Mouse (Mus musculus): ENCODE measurements around the gene Acot1. TPM values are rescaled to one million over a fixed set of nuclear protein-coding genes. Genes with fewer than 3 reads are reported as not detected.
"Not testable (repeated sequence)": the region's sequence is repeated elsewhere in the genome, so short reads cannot be mapped to it uniquely, and the experiment has no call there.

Gene Acot1
- polyA plus RNA-seq, 1 experiment, result 2.7 TPM

DNA sequence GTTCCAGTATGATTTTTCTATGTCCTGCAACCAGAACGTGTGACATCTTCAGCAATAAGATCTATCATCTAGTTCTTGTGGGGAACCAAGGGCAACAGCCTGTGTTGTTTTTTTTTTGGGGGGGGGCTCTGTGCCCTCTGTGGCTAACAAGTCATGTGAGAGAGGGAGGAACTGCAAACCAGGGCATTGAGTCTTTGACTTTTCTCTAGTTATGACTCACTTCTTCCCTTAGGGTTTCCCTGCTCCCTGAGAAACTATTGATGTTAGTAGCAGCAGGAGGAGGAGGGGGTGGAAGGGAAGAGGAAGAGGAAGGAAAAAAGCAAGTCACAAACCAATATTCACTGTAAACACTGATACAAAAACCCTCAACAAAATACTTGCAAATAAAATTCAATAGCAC, 5.4 kb upstream of the Acot1 start:
- Histone ChIP-seq H3K27me3 (ENCODE audit: control insufficient read depth, insufficient read depth, low read length) (no peaks in the 10 kb centered on the region), H3K27ac (ENCODE audit: insufficient read depth, low read depth, low read length) (no peak overlapping the region), H3K4me1 (ENCODE audit: control insufficient read depth, insufficient read depth, insufficient read length, low read length) (peaks cover 4% of the 10 kb centered on the region; the same call in 1 of the 2 replicates), H3K36me3 (ENCODE audit: control insufficient read depth, insufficient read depth, low read length) (no peaks in the 10 kb centered on the region), H3K4me3 (ENCODE audit: low read depth, low read length) (no peak overlapping the region)
- WGBS, result 82% methylated on average over 1 of the region's 1 CpGs
- TF ChIP-seq POLR2A (IDR thresholded peaks at IDR 0.05; ENCODE audit: low read depth, low read length) (no peak), CTCF (IDR thresholded peaks at IDR 0.05; ENCODE audit: extremely low read depth, insufficient read length, insufficient replicate concordance, low read depth, low read length) (no peak)

DNA sequence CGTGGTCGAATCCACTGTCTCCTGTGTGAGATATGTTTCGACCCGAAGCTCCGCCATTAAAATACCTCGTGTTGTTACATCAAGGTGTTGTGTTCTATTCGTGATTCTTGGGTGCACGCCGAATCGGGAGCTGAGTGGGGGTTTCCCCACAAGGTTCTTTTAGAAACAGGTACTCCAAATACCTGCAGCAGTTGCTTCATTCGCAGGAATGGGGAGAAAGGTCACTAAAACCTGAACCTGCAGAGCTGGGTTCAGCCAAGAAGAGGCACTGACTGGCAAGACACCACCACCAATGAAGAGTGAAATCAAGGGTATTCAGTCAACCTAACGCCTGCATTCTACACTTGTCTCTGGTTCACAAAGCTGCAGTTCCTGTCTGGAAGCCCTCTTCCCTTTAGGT, 1.0 kb upstream of the Acot1 start:
- WGBS, result 85% methylated on average over 12 of the region's 12 CpGs
- Histone ChIP-seq H3K4me3 (ENCODE audit: low read depth, low read length) (no peak overlapping the region), H3K4me1 (ENCODE audit: control insufficient read depth, insufficient read depth, insufficient read length, low read length) (peaks cover 6% of the 10 kb centered on the region; the same call in 1 of the 2 replicates), H3K27ac (ENCODE audit: insufficient read depth, low read depth, low read length) (no peak overlapping the region), H3K27me3 (ENCODE audit: control insufficient read depth, insufficient read depth, low read length) (no peaks in the 10 kb centered on the region), H3K36me3 (ENCODE audit: control insufficient read depth, insufficient read depth, low read length) (no peaks in the 10 kb centered on the region)
- TF ChIP-seq POLR2A (IDR thresholded peaks at IDR 0.05; ENCODE audit: low read depth, low read length) (no peak), CTCF (IDR thresholded peaks at IDR 0.05; ENCODE audit: extremely low read depth, insufficient read length, insufficient replicate concordance, low read depth, low read length) (no peak)

DNA sequence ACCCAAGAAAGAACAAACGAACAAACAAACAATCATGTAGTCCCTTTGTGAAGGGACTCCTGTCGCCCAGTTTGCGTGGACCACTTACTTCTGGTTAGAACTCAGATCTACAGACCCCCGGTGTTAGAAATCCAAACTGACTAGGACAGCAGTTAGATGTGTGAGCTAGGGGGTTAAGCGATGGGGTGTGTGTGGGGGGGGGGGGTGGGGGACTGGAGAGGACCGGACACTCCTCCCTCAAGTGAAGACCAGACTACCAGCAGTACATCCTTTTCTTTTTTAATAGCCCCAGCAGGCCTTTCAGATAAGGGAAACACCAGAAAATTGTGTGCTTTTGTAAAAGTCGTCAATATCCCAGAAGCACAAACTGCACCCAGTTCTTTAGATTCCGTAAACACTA, 561 bp upstream of the Acot1 start:
- Histone ChIP-seq H3K27me3 (ENCODE audit: control insufficient read depth, insufficient read depth, low read length) (no peaks in the 10 kb centered on the region), H3K4me3 (ENCODE audit: low read depth, low read length) (no peak overlapping the region), H3K36me3 (ENCODE audit: control insufficient read depth, insufficient read depth, low read length) (no peaks in the 10 kb centered on the region), H3K27ac (ENCODE audit: insufficient read depth, low read depth, low read length) (no peak overlapping the region), H3K4me1 (ENCODE audit: control insufficient read depth, insufficient read depth, insufficient read length, low read length) (peaks cover 6% of the 10 kb centered on the region; the same call in 1 of the 2 replicates)
- TF ChIP-seq POLR2A (IDR thresholded peaks at IDR 0.05; ENCODE audit: low read depth, low read length), result no peak
- TF ChIP-seq CTCF (IDR thresholded peaks at IDR 0.05; ENCODE audit: extremely low read depth, insufficient read length, insufficient replicate concordance, low read depth, low read length), result no peak
- WGBS, result 42% methylated on average over 8 of the region's 8 CpGs

DNA sequence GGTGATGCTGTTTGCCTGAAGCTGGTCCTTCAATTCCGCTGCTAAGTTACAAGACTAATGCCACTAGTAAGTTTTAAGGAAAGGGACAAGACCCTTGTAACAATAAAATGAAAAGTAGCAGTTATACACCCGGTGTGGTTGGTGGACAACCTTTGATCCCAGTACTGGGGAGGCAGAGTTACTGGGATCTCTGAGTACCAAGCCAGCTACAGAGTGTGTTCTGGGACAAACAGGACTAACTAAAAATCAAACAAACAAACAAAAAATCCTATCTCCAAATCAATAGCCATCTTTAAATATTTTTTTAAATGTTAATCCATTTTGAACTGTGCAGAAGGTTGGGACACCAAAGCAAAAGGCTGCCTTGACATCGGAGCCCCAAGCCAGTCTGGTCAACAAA, 911 bp downstream of the Acot1 start:
- no peak overlapping the region for H3K4me3 ChIP-seq (ENCODE audit: low read depth, low read length)
- H3K27me3 ChIP-seq (ENCODE audit: control insufficient read depth, insufficient read depth, low read length), result no peaks in the 10 kb centered on the region
- WGBS, result 53% methylated on average over 3 of the region's 3 CpGs
- H3K36me3 ChIP-seq (ENCODE audit: control insufficient read depth, insufficient read depth, low read length), result no peaks in the 10 kb centered on the region
- H3K27ac ChIP-seq (ENCODE audit: insufficient read depth, low read depth, low read length), result no peak overlapping the region
- peaks cover 6% of the 10 kb centered on the region; the same call in 1 of the 2 replicates for H3K4me1 ChIP-seq (ENCODE audit: control insufficient read depth, insufficient read depth, insufficient read length, low read length)
- no peak for TF ChIP-seq POLR2A (IDR thresholded peaks at IDR 0.05; ENCODE audit: low read depth, low read length)
- no peak for TF ChIP-seq CTCF (IDR thresholded peaks at IDR 0.05; ENCODE audit: extremely low read depth, insufficient read length, insufficient replicate concordance, low read depth, low read length)

DNA sequence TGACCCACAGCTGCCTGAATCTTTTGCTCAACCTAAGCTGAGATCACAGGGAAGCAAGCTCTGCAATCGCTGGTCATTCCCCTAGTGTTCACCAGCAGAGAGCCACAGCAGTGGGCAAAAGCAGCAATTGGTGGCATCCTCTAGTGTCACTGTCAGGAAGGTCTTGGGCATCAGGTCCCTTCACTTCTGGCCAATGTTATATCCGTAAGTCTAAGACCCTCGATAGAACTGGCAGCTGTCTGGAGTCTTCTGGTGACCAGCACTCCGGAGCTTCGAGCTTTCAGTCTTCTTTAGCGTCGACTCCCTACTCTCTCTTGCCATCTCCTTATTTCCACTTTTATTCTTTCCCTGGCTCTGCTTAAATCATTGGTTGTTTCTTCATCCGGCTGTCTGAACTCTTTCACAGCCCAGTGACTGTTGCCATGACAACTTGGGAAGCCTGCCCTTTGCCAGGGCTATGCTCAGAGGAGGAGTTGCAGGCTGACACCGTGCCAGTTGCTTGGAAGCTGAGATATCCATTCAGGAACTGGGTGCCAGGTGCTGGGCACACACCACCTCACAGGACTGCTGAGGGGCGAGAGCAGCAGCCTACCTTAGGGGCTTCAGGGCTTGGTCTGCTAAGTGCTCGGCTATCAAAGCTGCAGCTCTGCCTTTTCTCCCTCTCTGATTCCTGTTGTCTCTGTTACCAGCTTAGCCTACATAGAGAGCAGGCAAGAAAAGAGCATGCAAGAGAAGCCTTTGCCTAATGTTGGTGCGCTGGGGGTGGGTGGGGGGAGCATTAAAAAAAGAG, 2.2 kb downstream of the Acot1 start:
- H3K36me3 ChIP-seq (ENCODE audit: control insufficient read depth, insufficient read depth, low read length), result no peaks in the 10 kb centered on the region
- 25% methylated on average over 12 of the region's 12 CpGs for WGBS
- H3K4me1 ChIP-seq (ENCODE audit: control insufficient read depth, insufficient read depth, insufficient read length, low read length), result peaks cover 6% of the 10 kb centered on the region; the same call in 1 of the 2 replicates
- TF ChIP-seq CTCF (IDR thresholded peaks at IDR 0.05; ENCODE audit: extremely low read depth, insufficient read length, insufficient replicate concordance, low read depth, low read length), result no peak
- TF ChIP-seq POLR2A (IDR thresholded peaks at IDR 0.05; ENCODE audit: low read depth, low read length), result no peak
- no peak overlapping the region for H3K27ac ChIP-seq (ENCODE audit: insufficient read depth, low read depth, low read length)
- no peaks in the 10 kb centered on the region for H3K27me3 ChIP-seq (ENCODE audit: control insufficient read depth, insufficient read depth, low read length)
- no peak overlapping the region for H3K4me3 ChIP-seq (ENCODE audit: low read depth, low read length)

DNA sequence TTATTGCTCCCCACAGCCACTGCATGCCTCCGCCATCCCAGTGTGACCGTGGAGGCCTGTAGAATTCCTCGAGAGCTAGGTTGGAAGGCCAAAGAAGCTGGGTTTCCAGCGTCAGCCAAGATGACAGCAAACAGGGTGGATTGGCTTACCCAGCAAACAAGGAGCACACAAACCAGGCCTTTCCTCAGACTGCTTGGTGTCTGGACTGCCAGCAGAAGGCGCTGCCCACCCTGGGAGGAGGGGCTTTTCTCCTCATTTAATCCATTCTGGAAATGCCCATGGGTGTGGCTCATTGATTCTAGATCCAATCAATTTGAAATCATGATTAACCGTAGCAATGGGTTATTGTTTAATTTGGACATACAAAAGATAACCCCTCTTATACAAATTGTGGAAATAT, 3.8 kb downstream of the Acot1 start:
- no peaks in the 10 kb centered on the region for H3K27me3 ChIP-seq (ENCODE audit: control insufficient read depth, insufficient read depth, low read length)
- no peak overlapping the region for H3K27ac ChIP-seq (ENCODE audit: insufficient read depth, low read depth, low read length)
- TF ChIP-seq POLR2A (IDR thresholded peaks at IDR 0.05; ENCODE audit: low read depth, low read length) (no peak), CTCF (IDR thresholded peaks at IDR 0.05; ENCODE audit: extremely low read depth, insufficient read length, insufficient replicate concordance, low read depth, low read length) (no peak)
- no peaks in the 10 kb centered on the region for H3K36me3 ChIP-seq (ENCODE audit: control insufficient read depth, insufficient read depth, low read length)
- WGBS, result 75% methylated on average over 6 of the region's 6 CpGs
- H3K4me3 ChIP-seq (ENCODE audit: low read depth, low read length), result no peak overlapping the region
- peaks cover 6% of the 10 kb centered on the region; the same call in 1 of the 2 replicates for H3K4me1 ChIP-seq (ENCODE audit: control insufficient read depth, insufficient read depth, insufficient read length, low read length)

DNA sequence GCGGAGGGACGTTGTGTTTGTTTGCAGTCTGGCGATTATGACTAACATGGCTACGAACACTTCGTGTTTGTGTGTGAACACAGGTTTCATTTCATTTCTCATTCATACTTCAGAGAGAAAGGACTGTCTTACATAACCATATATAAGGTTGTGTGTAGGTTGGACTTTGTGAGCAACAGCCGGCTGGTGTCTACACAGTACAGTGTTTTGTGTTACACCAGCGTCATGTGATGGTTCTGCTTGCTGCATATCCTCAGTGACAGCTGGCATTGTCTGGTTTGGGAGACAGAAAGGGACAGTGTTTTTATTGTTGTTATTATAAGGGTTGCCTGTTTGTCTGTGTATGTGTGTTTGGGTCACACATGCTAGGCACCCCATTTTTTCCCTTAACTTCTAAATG, 4.4 kb downstream of the Acot1 start:
- H3K27me3 ChIP-seq (ENCODE audit: control insufficient read depth, insufficient read depth, low read length), result no peaks in the 10 kb centered on the region
- H3K4me3 ChIP-seq (ENCODE audit: low read depth, low read length), result no peak overlapping the region
- no peak overlapping the region for H3K27ac ChIP-seq (ENCODE audit: insufficient read depth, low read depth, low read length)
- peaks cover 6% of the 10 kb centered on the region; the same call in 1 of the 2 replicates for H3K4me1 ChIP-seq (ENCODE audit: control insufficient read depth, insufficient read depth, insufficient read length, low read length)
- TF ChIP-seq POLR2A (IDR thresholded peaks at IDR 0.05; ENCODE audit: low read depth, low read length), result no peak
- TF ChIP-seq CTCF (IDR thresholded peaks at IDR 0.05; ENCODE audit: extremely low read depth, insufficient read length, insufficient replicate concordance, low read depth, low read length), result no peak
- H3K36me3 ChIP-seq (ENCODE audit: control insufficient read depth, insufficient read depth, low read length), result no peaks in the 10 kb centered on the region
- 87% methylated on average over 7 of the region's 7 CpGs for WGBS

DNA sequence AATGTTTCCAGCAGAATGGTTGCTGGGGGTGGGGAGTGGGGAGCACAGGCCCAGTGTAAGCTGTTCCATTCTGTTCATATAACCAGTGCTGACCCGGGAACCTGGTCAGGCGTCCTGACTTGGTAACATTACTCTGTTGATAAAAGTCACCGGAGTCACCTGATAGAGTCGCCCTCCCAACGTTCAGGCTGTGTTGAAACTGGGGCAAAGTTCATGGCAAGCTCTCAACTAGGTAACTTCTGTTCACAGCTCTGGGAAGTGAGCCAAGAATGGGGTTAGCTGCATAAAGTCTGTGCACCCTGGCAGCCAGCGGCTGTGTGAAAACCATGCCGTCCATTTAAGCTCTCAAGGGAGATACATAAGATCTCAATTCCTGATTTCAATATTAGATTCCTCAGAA, 11.2 kb downstream of the Acot1 start:
- H3K4me3 ChIP-seq (ENCODE audit: low read depth, low read length); H3K27me3 ChIP-seq (ENCODE audit: control insufficient read depth, insufficient read depth, low read length); H3K36me3 ChIP-seq (ENCODE audit: control insufficient read depth, insufficient read depth, low read length); H3K4me1 ChIP-seq (ENCODE audit: control insufficient read depth, insufficient read depth, insufficient read length, low read length); H3K27ac ChIP-seq (ENCODE audit: insufficient read depth, low read depth, low read length): not testable (repeated sequence)
- WGBS, result 5% methylated on average over 7 of the region's 7 CpGs

DNA sequence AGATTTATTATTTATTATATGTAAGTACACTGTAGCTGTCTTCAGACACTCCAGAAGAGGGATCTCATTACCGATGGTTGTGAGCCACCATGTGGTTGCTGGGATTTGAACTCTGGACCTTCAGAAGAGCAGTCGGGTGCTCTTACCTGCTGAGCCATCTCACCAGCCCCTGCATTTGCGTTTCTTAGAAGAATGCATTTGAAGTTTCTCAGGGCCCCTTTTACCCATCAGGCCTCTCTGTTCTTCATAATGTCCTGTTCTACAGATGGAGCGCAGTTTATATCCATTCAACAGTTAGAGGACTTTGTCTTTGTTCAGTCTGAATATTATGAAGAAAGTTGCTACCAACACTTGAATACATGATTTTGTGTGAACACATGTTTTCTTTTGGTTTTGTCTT, 13.0 kb downstream of the Acot1 start:
- not testable (repeated sequence) for H3K4me3 ChIP-seq (ENCODE audit: low read depth, low read length); H3K27ac ChIP-seq (ENCODE audit: insufficient read depth, low read depth, low read length); H3K27me3 ChIP-seq (ENCODE audit: control insufficient read depth, insufficient read depth, low read length); H3K36me3 ChIP-seq (ENCODE audit: control insufficient read depth, insufficient read depth, low read length); H3K4me1 ChIP-seq (ENCODE audit: control insufficient read depth, insufficient read depth, insufficient read length, low read length)
- WGBS, result 72% methylated on average over 4 of the region's 4 CpGs
